Mouse (Mus musculus) myocyte (in vitro differentiated cells): ENCODE results near the gene Ddx55.

Source experiments
- CEBPB ChIP-seq: IDR thresholded peaks from 2 replicates; pipeline ENCODE4 v1.6.1; 2011; ENCODE audit warnings: mild to moderate bottlenecking, moderate library complexity; ENCODE audit not compliant: poor library complexity, insufficient read depth, severe bottlenecking
- E2F4 ChIP-seq: IDR thresholded peaks from one replicate; pipeline ENCODE4 v1.6.1; 2011; ENCODE audit warnings: mild to moderate bottlenecking, control low read depth, moderate library complexity; ENCODE audit not compliant: insufficient read depth
- MAX ChIP-seq: IDR thresholded peaks from one replicate; pipeline ENCODE4 v1.6.1; 2011; ENCODE audit warnings: low read depth, mild to moderate bottlenecking, control low read depth
- MYOD1 ChIP-seq, 3 experiments: IDR thresholded peaks; one replicate each; pipeline ENCODE4 v1.6.1; 2011; ENCODE audit warnings: control low read depth in 2 of 3, low read depth in 2 of 3, mild to moderate bottlenecking in 2 of 3, moderate library complexity in 1 of 3; ENCODE audit not compliant: insufficient read length in 2 of 3, control insufficient read depth in 1 of 3
- POLR2A ChIP-seq: IDR thresholded peaks from one replicate; pipeline ENCODE4 v1.6.1; 2011; ENCODE audit warnings: low read depth, mild to moderate bottlenecking, control low read depth, moderate library complexity; ENCODE audit not compliant: insufficient read length
- POLR2AphosphoS2 ChIP-seq: IDR thresholded peaks from one replicate; pipeline ENCODE4 v1.6.1; 2011; ENCODE audit warnings: low read depth, control low read depth; ENCODE audit not compliant: insufficient read length
- TCF12 ChIP-seq: IDR thresholded peaks from one replicate; pipeline ENCODE4 v1.6.1; 2011; ENCODE audit warnings: mild to moderate bottlenecking, control low read depth; ENCODE audit not compliant: poor library complexity, insufficient read depth, severe bottlenecking
- TCF3 ChIP-seq: IDR thresholded peaks from one replicate; pipeline ENCODE4 v1.6.1; 2011; ENCODE audit warnings: low read depth, control low read depth; ENCODE audit not compliant: insufficient read length
- USF1 ChIP-seq: IDR thresholded peaks from one replicate; pipeline ENCODE4 v1.6.1; 2011; ENCODE audit warnings: low read depth, mild to moderate bottlenecking, control low read depth, moderate library complexity

- TF ChIP-seq POLR2A (no peak), MYOD1 (IDR thresholded peaks at IDR 0.05; ENCODE audit: control insufficient read depth in 1 of 3, insufficient read length in 2 of 3, low read depth in 2 of 3) (no peak), CEBPB (no peak), USF1 (no peak), E2F4 (no peak), POLR2AphosphoS2 (no peak), MAX (no peak), TCF12 (no peak), TCF3 (no peak)
Observed at GRCm38 (mm10) chr5:124528351-124528750, 24.3 kb upstream of the Ddx55 start.
